ENCODE assay signal across 18 mouse cellular contexts in the genomic region with DNA sequence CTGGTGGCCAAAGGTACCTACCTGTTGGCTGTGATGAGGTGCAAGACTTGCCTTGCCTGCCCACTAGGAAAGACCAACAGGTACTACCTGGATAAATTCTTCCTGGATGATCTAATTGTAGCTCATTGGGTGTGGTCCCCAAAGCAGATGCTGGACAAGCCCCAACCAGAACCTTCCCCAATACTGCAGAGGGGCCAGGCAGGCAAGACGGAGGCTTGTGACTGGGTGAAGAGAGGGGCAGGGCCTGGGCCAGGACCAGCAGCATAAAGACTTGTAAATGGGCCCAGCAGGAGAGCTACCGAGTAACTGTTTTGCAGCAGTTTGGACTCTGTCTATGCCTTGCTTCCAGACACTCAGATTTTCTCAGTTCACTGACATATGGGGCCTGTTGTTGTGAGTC. TPM values are rescaled to one million over a fixed set of nuclear protein-coding genes. Genes with fewer than 3 reads are reported as not detected.
DNase-seq lines count a peak whose midpoint lies in the region; ATAC-seq and TF ChIP-seq lines count a peak whose summit lies in the region.
"Had no signal": no experiment of that assay in that cellular context is flagged by ENCODE, and none has a peak within 500 bp of the region (broad histone marks: within the 10 kb centered on the region; RNA-seq: fewer than 3 reads in every experiment).

No protein-coding gene starts in this region.

- H3K4me3 ChIP-seq in kidney, adult 2 months (ENCODE audit: insufficient read depth, low read depth, low read length), result peak overlapping the region; percentile 51
- H3K4me3 ChIP-seq in midbrain, postnatal 0 days (ENCODE audit: low read depth, low read length), result no peak overlapping the region
- H3K4me3 ChIP-seq in midbrain, embryonic 14.5 days (replicated peaks; ENCODE audit: low read depth, low read length), result no peak overlapping the region
- H3K4me3 ChIP-seq in neural tube, embryonic 15.5 days (replicated peaks), result peak overlapping the region; percentile 51; the same call in 1 of the 2 replicates
- H3K4me3 ChIP-seq in gastrocnemius, adult 2 months, result no peak overlapping the region
- H3K4me3 ChIP-seq: layer of hippocampus, adult 2 months had no signal

- no peak overlapping the region for H3K9ac ChIP-seq in midbrain, postnatal 0 days (replicated peaks; ENCODE audit: low read length, poor library complexity, severe bottlenecking)
- H3K9ac ChIP-seq in midbrain, embryonic 14.5 days (replicated peaks; ENCODE audit: low read length), result no peak overlapping the region
- H3K9ac ChIP-seq in neural tube, embryonic 15.5 days (replicated peaks), result no peak overlapping the region
- H3K9ac ChIP-seq: hindbrain, embryonic 12.5 days; lung, embryonic 14.5 days had no signal

- ATAC-seq in midbrain, postnatal 0 days (ENCODE audit: low FRiP score), result no peak
- ATAC-seq in midbrain, embryonic 14.5 days (ENCODE audit: low FRiP score, low TSS enrichment), result no peak
- no peak for ATAC-seq in neural tube, embryonic 15.5 days (ENCODE audit: low FRiP score)

- DNase-seq in kidney, adult 2 months, result peak; percentile 59
- DNase-seq in kidney, postnatal 36 days, result no peak
- no peak for DNase-seq in midbrain, postnatal 0 days (ENCODE audit: low spot score)
- no peak for DNase-seq in midbrain, embryonic 14.5 days
- peak; percentile 93 for DNase-seq in R1 (ENCODE audit: low read depth, low spot score)
- no peak for DNase-seq in gastrocnemius, adult 2 months
- no peak for DNase-seq in lung, postnatal 10 days
- DNase-seq: cerebellum, postnatal 25 days; heart, adult 11 months; kidney, adult 18-20 months; liver; lung, embryonic 14.5 days; right cerebral cortex, postnatal 4 days had no signal

- peak overlapping the region; percentile 49 for H3K27ac ChIP-seq in kidney, adult 2 months (ENCODE audit: insufficient read depth, low read depth, low read length)
- no peak overlapping the region for H3K27ac ChIP-seq in midbrain, postnatal 0 days (ENCODE audit: low read depth, low read length)
- H3K27ac ChIP-seq in midbrain, embryonic 14.5 days (replicated peaks; ENCODE audit: low read depth, low read length), result no peak overlapping the region
- H3K27ac ChIP-seq in neural tube, embryonic 15.5 days (replicated peaks), result no peak overlapping the region
- no peak overlapping the region for H3K27ac ChIP-seq in gastrocnemius, adult 2 months
- H3K27ac ChIP-seq: hindbrain, embryonic 12.5 days; layer of hippocampus, adult 2 months had no signal

- intact Hi-C loops in gastrocnemius, adult 2 months (cut with DNase I), result no loop called here

- 73% methylated on average over 2 of the region's 2 CpGs for WGBS in kidney, adult 2 months
- 39% methylated on average over 2 of the region's 2 CpGs for WGBS in midbrain, postnatal 0 days
- WGBS in midbrain, embryonic 14.5 days, result 31% methylated on average over 2 of the region's 2 CpGs
- WGBS in neural tube, embryonic 15.5 days, result 42% methylated on average over 2 of the region's 2 CpGs

- H3K27me3 ChIP-seq in kidney, adult 2 months (replicated peaks; ENCODE audit: control insufficient read depth, insufficient read depth, low read length), result no peaks in the 10 kb centered on the region
- H3K27me3 ChIP-seq in midbrain, postnatal 0 days (ENCODE audit: insufficient read depth, low read length), result peaks cover 15% of the 10 kb centered on the region
- H3K27me3 ChIP-seq in midbrain, embryonic 14.5 days (ENCODE audit: control insufficient read depth, insufficient read depth, low read length), result peaks cover 22% of the 10 kb centered on the region; the same call in 1 of the 2 replicates
- peaks cover 43% of the 10 kb centered on the region for H3K27me3 ChIP-seq in neural tube, embryonic 15.5 days (replicated peaks)

- peaks cover 10% of the 10 kb centered on the region; the same call in 1 of the 2 replicates for H3K4me1 ChIP-seq in kidney, adult 2 months (ENCODE audit: control insufficient read depth, insufficient read depth, low read length)
- no peaks in the 10 kb centered on the region; the same call in 1 of the 2 replicates for H3K4me1 ChIP-seq in midbrain, postnatal 0 days (ENCODE audit: insufficient read depth, low read length)
- peaks cover 12% of the 10 kb centered on the region for H3K4me1 ChIP-seq in midbrain, embryonic 14.5 days (ENCODE audit: control insufficient read depth, insufficient read depth, low read length)
- peaks cover 18% of the 10 kb centered on the region for H3K4me1 ChIP-seq in neural tube, embryonic 15.5 days

- TF ChIP-seq POLR2A in kidney, adult 2 months (IDR thresholded peaks at IDR 0.05; ENCODE audit: low read depth, low read length), result no peak

- TF ChIP-seq CTCF in kidney, adult 2 months (conservative IDR thresholded peaks at IDR 0.05; ENCODE audit: insufficient read depth, insufficient read length, low read depth, low read length), result no peak
- TF ChIP-seq CTCF in midbrain, postnatal 0 days (IDR thresholded peaks at IDR 0.05), result no peak
- TF ChIP-seq CTCF in gastrocnemius, adult 2 months (IDR thresholded peaks at IDR 0.05), result no peak

- H3K4me2 ChIP-seq in midbrain, postnatal 0 days (ENCODE audit: low read depth, low read length, poor library complexity, severe bottlenecking), result 0 out of 2 replicates have a peak overlapping the region, but pooled peaks have one; percentile 95
- no peak overlapping the region for H3K4me2 ChIP-seq in midbrain, embryonic 14.5 days (ENCODE audit: low read length)
- H3K4me2 ChIP-seq in neural tube, embryonic 15.5 days, result peak overlapping the region; percentile 92; the same call in 1 of the 2 replicates

- H3K36me3 ChIP-seq in kidney, adult 2 months (ENCODE audit: control insufficient read depth, insufficient read depth, low read length), result no peaks in the 10 kb centered on the region
- no peaks in the 10 kb centered on the region for H3K36me3 ChIP-seq in midbrain, postnatal 0 days (ENCODE audit: insufficient read depth, low read length)
- H3K36me3 ChIP-seq in midbrain, embryonic 14.5 days (ENCODE audit: control insufficient read depth, insufficient read depth, low read length), result no peaks in the 10 kb centered on the region
- no peaks in the 10 kb centered on the region for H3K36me3 ChIP-seq in neural tube, embryonic 15.5 days
- H3K36me3 ChIP-seq: hindbrain, embryonic 12.5 days had no signal

- H3K9me3 ChIP-seq in midbrain, postnatal 0 days (ENCODE audit: low read length), result no peaks in the 10 kb centered on the region
- H3K9me3 ChIP-seq in midbrain, embryonic 14.5 days (ENCODE audit: control insufficient read depth, low read length), result no peaks in the 10 kb centered on the region
- H3K9me3 ChIP-seq in neural tube, embryonic 15.5 days (replicated peaks), result no peaks in the 10 kb centered on the region
- H3K9me3 ChIP-seq: hindbrain, embryonic 12.5 days had no signal

RNA-seq across cellular contexts. Expression of a gene that starts 1.6 kb away (rescaled TPM):
- 49.4 and 64.7 TPM in 2 replicates for polyA plus RNA-seq in kidney, adult 2 months (2012; rRNA removed)
- total RNA-seq in midbrain, postnatal 0 days (2014; rRNA removed), result 1.5 and 5.1 TPM in 2 replicates
- polyA plus RNA-seq in midbrain, postnatal 0 days (2015; fragmentation: Nextera tagmentation; extraction: Ambion mirVana), result 2.5 and 2.8 TPM in 2 replicates
- 1.0 and 1.1 TPM in 2 replicates for polyA plus RNA-seq in midbrain, embryonic 14.5 days (2014; fragmentation: Nextera tagmentation; extraction: Ambion mirVana)
- 2.4 and 4.0 TPM in 2 replicates for polyA plus RNA-seq in neural tube, embryonic 15.5 days (2015; fragmentation: Nextera tagmentation; extraction: Ambion mirVana)
- under 1 TPM in 1 of 2 experiments, not detected in 1; 0.15 TPM for total RNA-seq in gastrocnemius, adult 2 months (2021)
- total RNA-seq: gastrocnemius, adult 18-20 months had no signal

RNA-seq across cellular contexts. Expression of a gene that starts 42.1 kb away (rescaled TPM):
- not detected in 2 replicates for polyA plus RNA-seq in kidney, adult 2 months (2012; rRNA removed)
- total RNA-seq in midbrain, postnatal 0 days (2014; rRNA removed), result 12.6 and 15.2 TPM in 2 replicates
- 4.1 and 4.7 TPM in 2 replicates for polyA plus RNA-seq in midbrain, postnatal 0 days (2015; fragmentation: Nextera tagmentation; extraction: Ambion mirVana)
- polyA plus RNA-seq in midbrain, embryonic 14.5 days (2014; fragmentation: Nextera tagmentation; extraction: Ambion mirVana), result 0.89 and 1.3 TPM in 2 replicates
- polyA plus RNA-seq in neural tube, embryonic 15.5 days (2015; fragmentation: Nextera tagmentation; extraction: Ambion mirVana), result 2.0 and 2.2 TPM in 2 replicates
- total RNA-seq in gastrocnemius, adult 2 months (2021), result not detected
- total RNA-seq: gastrocnemius, adult 18-20 months; megakaryocyte-erythroid progenitor cell, adult 5-6 weeks had no signal

Comparison
In these comparisons a context has a peak if more than half of its experiments do, and no peak if none do; other contexts are left out.
1. DNase-seq: peak in kidney, adult 2 months (single experiment) and R1 (single experiment); none in kidney, postnatal 36 days (0 of 2), midbrain, postnatal 0 days (single experiment), midbrain, embryonic 14.5 days (single experiment), gastrocnemius, adult 2 months (single experiment) and lung, postnatal 10 days (single experiment).
2. H3K4me3 ChIP-seq: peak in kidney, adult 2 months (single experiment) and neural tube, embryonic 15.5 days (single experiment); none in midbrain, postnatal 0 days (single experiment), midbrain, embryonic 14.5 days (single experiment) and gastrocnemius, adult 2 months (single experiment).
3. RNA of a gene that starts 1.6 kb away (polyA plus RNA-seq): 49.4 to 64.7 TPM in kidney, adult 2 months; 2.5 to 2.8 TPM in midbrain, postnatal 0 days, 2.4 to 4.0 TPM in neural tube, embryonic 15.5 days and 1.0 to 1.1 TPM in midbrain, embryonic 14.5 days; every median in the first group is over 10 times any median in the second.